Mouse (Mus musculus) myocyte (in vitro differentiated cells): ENCODE data around the gene Spryd3. TPM values are rescaled to one million over a fixed set of nuclear protein-coding genes. Genes with fewer than 3 reads are reported as not detected.
A peak's percentile ranks its signal among the peaks of the same experiment; 100 is the strongest.

Experiments
- H3K27me3 ChIP-seq: one replicate; pipeline ENCODE4 v1.6.1; 2011; ENCODE audit not compliant: control insufficient read depth, insufficient read depth, insufficient read length
- H3K36me3 ChIP-seq: one replicate; pipeline ENCODE4 v1.6.1; 2011; ENCODE audit not compliant: control insufficient read depth, insufficient read depth
- H3K4me2 ChIP-seq: one replicate; pipeline ENCODE4 v1.6.1; 2011; ENCODE audit warnings: low read depth, control low read depth
- H3K4me3 ChIP-seq: one replicate; pipeline ENCODE4 v1.5.1; 2011; ENCODE audit warnings: mild to moderate bottlenecking, control low read depth, moderate library complexity
- H3K79me2 ChIP-seq: one replicate; pipeline ENCODE4 v1.6.1; 2011; ENCODE audit not compliant: control insufficient read depth, insufficient read depth
- H3ac ChIP-seq: one replicate; pipeline ENCODE4 v1.6.1; 2011; ENCODE audit not compliant: control insufficient read depth, insufficient read length
- CEBPB ChIP-seq: IDR thresholded peaks from 2 replicates; pipeline ENCODE4 v1.6.1; 2011; ENCODE audit warnings: mild to moderate bottlenecking, moderate library complexity; ENCODE audit not compliant: poor library complexity, insufficient read depth, severe bottlenecking
- E2F4 ChIP-seq: IDR thresholded peaks from one replicate; pipeline ENCODE4 v1.6.1; 2011; ENCODE audit warnings: mild to moderate bottlenecking, control low read depth, moderate library complexity; ENCODE audit not compliant: insufficient read depth
- MAX ChIP-seq: IDR thresholded peaks from one replicate; pipeline ENCODE4 v1.6.1; 2011; ENCODE audit warnings: low read depth, mild to moderate bottlenecking, control low read depth
- MYOD1 ChIP-seq, 3 experiments: IDR thresholded peaks; one replicate each; pipeline ENCODE4 v1.6.1; 2011; ENCODE audit warnings: control low read depth in 2 of 3, low read depth in 2 of 3, mild to moderate bottlenecking in 2 of 3, moderate library complexity in 1 of 3; ENCODE audit not compliant: insufficient read length in 2 of 3, control insufficient read depth in 1 of 3
- MYOG ChIP-seq, 3 experiments: IDR thresholded peaks; one replicate each; pipeline ENCODE4 v1.6.1; 2011; ENCODE audit warnings: control low read depth in 2 of 3, low read depth in 2 of 3, mild to moderate bottlenecking in 2 of 3; ENCODE audit not compliant: insufficient read length in 2 of 3, control insufficient read depth in 1 of 3, insufficient read depth in 1 of 3
- POLR2A ChIP-seq: IDR thresholded peaks from one replicate; pipeline ENCODE4 v1.6.1; 2011; ENCODE audit warnings: low read depth, mild to moderate bottlenecking, control low read depth, moderate library complexity; ENCODE audit not compliant: insufficient read length
- POLR2AphosphoS2 ChIP-seq: IDR thresholded peaks from one replicate; pipeline ENCODE4 v1.6.1; 2011; ENCODE audit warnings: low read depth, control low read depth; ENCODE audit not compliant: insufficient read length
- REST ChIP-seq: IDR thresholded peaks from one replicate; pipeline ENCODE4 v1.6.1; 2011; ENCODE audit warnings: mild to moderate bottlenecking, control low read depth, moderate library complexity; ENCODE audit not compliant: insufficient read depth, insufficient read length
- SRF ChIP-seq: IDR thresholded peaks from one replicate; pipeline ENCODE4 v1.6.1; 2011; ENCODE audit warnings: low read depth; ENCODE audit not compliant: control insufficient read depth, insufficient read length
- TCF12 ChIP-seq: IDR thresholded peaks from one replicate; pipeline ENCODE4 v1.6.1; 2011; ENCODE audit warnings: mild to moderate bottlenecking, control low read depth; ENCODE audit not compliant: poor library complexity, insufficient read depth, severe bottlenecking
- TCF3 ChIP-seq: IDR thresholded peaks from one replicate; pipeline ENCODE4 v1.6.1; 2011; ENCODE audit warnings: low read depth, control low read depth; ENCODE audit not compliant: insufficient read length
- USF1 ChIP-seq: IDR thresholded peaks from one replicate; pipeline ENCODE4 v1.6.1; 2011; ENCODE audit warnings: low read depth, mild to moderate bottlenecking, control low read depth, moderate library complexity
- polyA plus RNA-seq: library from polyadenylated mRNA; unstranded; fragments of >200 nt; fragmentation: generic; extraction: Trizol; gene quantifications from one replicate; pipeline ENCODE4 v1.2.1, GENCODE M21; 2012; ENCODE audit warnings: missing spikeins

Spryd3 gene
- polyA plus RNA-seq, 1 experiment = 51.0 TPM

GRCm38 (mm10) chr15:102149561-102149960, 13.5 kb upstream of the Spryd3 start:
- Histone ChIP-seq H3ac (no peak overlapping the region), H3K36me3 (peaks cover 8% of the 10 kb centered on the region), H3K79me2 (peaks cover 5% of the 10 kb centered on the region), H3K27me3 (no peaks in the 10 kb centered on the region), H3K4me2 (no peak overlapping the region), H3K4me3 (no peak overlapping the region)
- TF ChIP-seq MYOD1 (IDR thresholded peaks at IDR 0.05; ENCODE audit: control insufficient read depth in 1 of 3, insufficient read length in 2 of 3, low read depth in 2 of 3) = no peak
- no peak for TF ChIP-seq MYOG (IDR thresholded peaks at IDR 0.05; ENCODE audit: control insufficient read depth in 1 of 3, insufficient read depth in 1 of 3, insufficient read length in 2 of 3, low read depth in 2 of 3)
- TF ChIP-seq POLR2A = no peak
- no peak for TF ChIP-seq REST
- TF ChIP-seq CEBPB = no peak
- no peak for TF ChIP-seq TCF12
- TF ChIP-seq POLR2AphosphoS2 = no peak
- no peak for TF ChIP-seq USF1
- TF ChIP-seq E2F4 = no peak
- TF ChIP-seq SRF = no peak
- TF ChIP-seq TCF3 = no peak
- TF ChIP-seq MAX = no peak

- H3K36me3 ChIP-seq = peaks cover 8% of the 10 kb centered on the region
- TF ChIP-seq E2F4 = no peak
- TF ChIP-seq MYOD1 (IDR thresholded peaks at IDR 0.05; ENCODE audit: control insufficient read depth in 1 of 3, insufficient read length in 2 of 3, low read depth in 2 of 3) = no peak
- TF ChIP-seq CEBPB = no peak
- TF ChIP-seq TCF3 = no peak
- TF ChIP-seq MAX = no peak
- no peak for TF ChIP-seq TCF12
- no peak for TF ChIP-seq POLR2AphosphoS2
- TF ChIP-seq MYOG (IDR thresholded peaks at IDR 0.05; ENCODE audit: control insufficient read depth in 1 of 3, insufficient read depth in 1 of 3, insufficient read length in 2 of 3, low read depth in 2 of 3) = no peak
- no peak for TF ChIP-seq USF1
- TF ChIP-seq REST = no peak
- no peak for TF ChIP-seq SRF
- no peak for TF ChIP-seq POLR2A
- H3K4me2 ChIP-seq = peak overlapping the region; percentile 63
- H3K27me3 ChIP-seq = no peaks in the 10 kb centered on the region
- H3K4me3 ChIP-seq = no peak overlapping the region
- H3K79me2 ChIP-seq = peaks cover 5% of the 10 kb centered on the region
- H3ac ChIP-seq = no peak overlapping the region
Measured at GRCm38 (mm10) chr15:102147674-102148402, 11.8 kb upstream of the Spryd3 start.

DNA sequence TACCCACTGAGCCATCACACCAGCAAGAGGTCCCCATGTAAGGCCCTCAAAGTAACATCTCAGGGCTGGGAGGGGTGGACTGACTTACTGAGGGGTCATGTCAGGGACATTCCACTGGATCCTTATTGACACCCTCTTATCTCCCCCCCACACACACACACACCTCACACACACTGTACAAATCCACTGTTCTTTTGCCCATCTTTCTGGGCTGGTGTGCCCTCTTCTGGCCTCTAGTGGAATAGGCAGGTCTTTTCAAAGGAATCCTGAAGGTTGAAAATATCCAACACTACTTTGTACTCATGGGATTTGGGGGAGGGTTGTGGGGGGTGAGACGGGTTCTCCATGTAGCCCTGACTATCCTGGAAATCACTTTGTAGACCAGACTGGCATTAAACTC, 10.8 kb upstream of the Spryd3 start:
- Histone ChIP-seq H3K4me2 (peak overlapping the region; percentile 63), H3K27me3 (no peaks in the 10 kb centered on the region), H3K36me3 (peaks cover 8% of the 10 kb centered on the region), H3K79me2 (peaks cover 5% of the 10 kb centered on the region), H3ac (no peak overlapping the region), H3K4me3 (no peak overlapping the region)
- TF ChIP-seq CEBPB = no peak
- no peak for TF ChIP-seq TCF3
- TF ChIP-seq POLR2A = no peak
- TF ChIP-seq E2F4 = no peak
- no peak for TF ChIP-seq SRF
- no peak for TF ChIP-seq MAX
- no peak for TF ChIP-seq POLR2AphosphoS2
- no peak for TF ChIP-seq MYOD1 (IDR thresholded peaks at IDR 0.05; ENCODE audit: control insufficient read depth in 1 of 3, insufficient read length in 2 of 3, low read depth in 2 of 3)
- no peak for TF ChIP-seq MYOG (IDR thresholded peaks at IDR 0.05; ENCODE audit: control insufficient read depth in 1 of 3, insufficient read depth in 1 of 3, insufficient read length in 2 of 3, low read depth in 2 of 3)
- no peak for TF ChIP-seq USF1
- TF ChIP-seq REST = no peak
- no peak for TF ChIP-seq TCF12

- peaks cover 8% of the 10 kb centered on the region for H3K36me3 ChIP-seq
- peak overlapping the region; percentile 59 for H3K4me3 ChIP-seq
- TF ChIP-seq TCF3 (no peak), USF1 (no peak), CEBPB (no peak), MYOG (IDR thresholded peaks at IDR 0.05; ENCODE audit: control insufficient read depth in 1 of 3, insufficient read depth in 1 of 3, insufficient read length in 2 of 3, low read depth in 2 of 3) (no peak), POLR2A (no peak), TCF12 (no peak), MAX (no peak), POLR2AphosphoS2 (no peak), MYOD1 (IDR thresholded peaks at IDR 0.05; ENCODE audit: control insufficient read depth in 1 of 3, insufficient read length in 2 of 3, low read depth in 2 of 3) (no peak), SRF (no peak)
- H3K27me3 ChIP-seq = no peaks in the 10 kb centered on the region
- H3ac ChIP-seq = peak overlapping the region; percentile 66
- H3K79me2 ChIP-seq = peaks cover 5% of the 10 kb centered on the region
- peak overlapping the region; percentile 89 for H3K4me2 ChIP-seq
Measured at GRCm38 (mm10) chr15:102146089-102146488, 10.1 kb upstream of the Spryd3 start.
